Mouse (Mus musculus) CH12.LX (cell line): Measurements from ENCODE around the gene Prkca.

Experiments used
- CHD1 ChIP-seq: IDR thresholded peaks from 2 replicates; pipeline ENCODE4 v1.6.1; 2012; ENCODE audit warnings: low read depth, low read length, improper control_type of control experiment, inconsistent platforms
- CTCF ChIP-seq, 2 experiments: IDR thresholded peaks in 1 of 2; conservative IDR thresholded peaks in 1 of 2; 2 replicates each; pipeline ENCODE4 v1.5.1; 2011 to 2012; ENCODE audit warnings: low read depth in 2 of 2, low read length in 2 of 2, improper control_type of control experiment in 1 of 2, inconsistent platforms in 1 of 2, mild to moderate bottlenecking in 1 of 2, moderate library complexity in 1 of 2
- E2F4 ChIP-seq: IDR thresholded peaks from 2 replicates; pipeline ENCODE4 v1.6.1; 2011; ENCODE audit warnings: low read depth, low read length, improper control_type of control experiment; ENCODE audit not compliant: insufficient replicate concordance
- ELF1 ChIP-seq: IDR thresholded peaks from 2 replicates; pipeline ENCODE4 v1.6.1; 2014; ENCODE audit warnings: low read depth, mild to moderate bottlenecking, inconsistent platforms, low read length, improper control_type of control experiment
- HCFC1 ChIP-seq: IDR thresholded peaks from 2 replicates; pipeline ENCODE4 v1.6.1; 2012; ENCODE audit warnings: low read depth, mild to moderate bottlenecking, inconsistent platforms, low read length, improper control_type of control experiment
- JUND ChIP-seq: conservative IDR thresholded peaks from 2 replicates; pipeline ENCODE4 v1.6.1; 2011; ENCODE audit warnings: low read depth, low read length, improper control_type of control experiment
- MAX ChIP-seq: IDR thresholded peaks from 2 replicates; pipeline ENCODE4 v1.6.1; 2011; ENCODE audit warnings: low read length, improper control_type of control experiment
- POLR2A ChIP-seq: IDR thresholded peaks from 2 replicates; pipeline ENCODE4 v1.6.1; 2011; ENCODE audit warnings: low read depth, mild to moderate bottlenecking, improper control_type of control experiment, low read length
- ZC3H11A ChIP-seq: IDR thresholded peaks from 2 replicates; pipeline ENCODE4 v1.6.1; 2012; ENCODE audit warnings: low read depth, mild to moderate bottlenecking, inconsistent platforms, low read length, improper control_type of control experiment
- ZMIZ1 ChIP-seq: IDR thresholded peaks from 2 replicates; pipeline ENCODE4 v1.6.1; 2012; ENCODE audit warnings: low read depth, mild to moderate bottlenecking, inconsistent platforms, low read length, improper control_type of control experiment

DNA sequence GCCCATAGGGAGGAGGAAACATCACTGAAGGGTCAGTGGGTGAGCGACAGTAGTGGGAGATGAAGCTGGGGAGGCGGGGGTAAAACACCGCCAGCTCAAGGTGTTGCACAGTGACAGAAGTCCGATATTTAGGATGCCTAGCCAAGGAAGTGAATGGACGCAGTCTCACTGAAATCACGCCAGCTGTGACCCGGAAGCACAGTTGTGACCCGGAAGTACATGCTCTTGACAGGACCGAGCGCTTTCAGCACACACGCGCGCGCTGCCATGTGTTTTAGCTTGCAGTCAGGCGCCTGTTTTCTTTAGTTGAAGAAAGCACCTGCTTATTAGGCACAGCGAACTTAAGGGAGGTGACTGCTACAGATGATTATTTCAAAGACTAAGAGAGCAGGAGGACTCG, 304.0 kb downstream of the Prkca start:
- TF ChIP-seq CTCF (conservative IDR thresholded peaks at IDR 0.05 in 1 of 2, IDR thresholded peaks at IDR 0.05 in 1 of 2; ENCODE audit: low read depth in 2 of 2, low read length in 2 of 2) (no peak), HCFC1 (no peak), MAX (no peak), ELF1 (no peak), POLR2A (no peak), E2F4 (no peak), ZMIZ1 (no peak), JUND (no peak), ZC3H11A (no peak), CHD1 (no peak)
